In genomic region chr2:173263636-173264330, GRCm38 (mm10) we compare ENCODE assay signal across 9 mouse cellular contexts. TPM values are rescaled to one million over a fixed set of nuclear protein-coding genes. Genes with fewer than 3 reads are reported as not detected.
DNase-seq lines count a peak whose midpoint lies in the region; ATAC-seq and TF ChIP-seq lines count a peak whose summit lies in the region.
"Had no signal": no experiment of that assay in that cellular context is flagged by ENCODE, and none has a peak within 500 bp of the region (broad histone marks: within the 10 kb centered on the region; RNA-seq: fewer than 3 reads in every experiment).

No protein-coding gene starts in this region.

- DNase-seq in heart, postnatal 4 days, result no peak
- no peak for DNase-seq in frontal cortex, adult 2 months (ENCODE audit: extremely low spot score in 1 of 2, low spot score in 1 of 2)
- DNase-seq in adrenal gland, postnatal 25 days, result no peak

- no peak overlapping the region for H3K4me2 ChIP-seq in heart, embryonic 14.5 days (ENCODE audit: low read length)
- H3K4me2 ChIP-seq in intestine, postnatal 0 days (replicated peaks; ENCODE audit: low read depth), result no peak overlapping the region
- H3K4me2 ChIP-seq in midbrain, embryonic 16.5 days (ENCODE audit: low read length), result no peak overlapping the region

- H3K27ac ChIP-seq in heart, embryonic 14.5 days (replicated peaks in 1 of 2; ENCODE audit: control insufficient read depth in 1 of 2, insufficient read depth in 1 of 2, low read depth in 2 of 2, low read length in 2 of 2), result 0 out of 4 replicates have a peak overlapping the region, but pooled peaks of 1 of the 2 experiments have one; percentile 22
- H3K27ac ChIP-seq in intestine, postnatal 0 days (ENCODE audit: low read depth, low read length), result peak overlapping the region; percentile 76
- no peak overlapping the region for H3K27ac ChIP-seq in midbrain, embryonic 16.5 days (ENCODE audit: low read length)
- H3K27ac ChIP-seq: liver, embryonic 14.5 days had no signal

- H3K9ac ChIP-seq in heart, embryonic 14.5 days (ENCODE audit: low read length), result peak overlapping the region; percentile 3; the same call in 1 of the 2 replicates
- H3K9ac ChIP-seq in intestine, postnatal 0 days (ENCODE audit: low read depth, low read length), result 0 out of 2 replicates have a peak overlapping the region, but pooled peaks have one; percentile 17
- H3K9ac ChIP-seq in midbrain, embryonic 16.5 days (ENCODE audit: low read depth, low read length), result no peak overlapping the region
- H3K9ac ChIP-seq: liver, embryonic 14.5 days had no signal

- H3K9me3 ChIP-seq in heart, embryonic 14.5 days (ENCODE audit: control insufficient read depth, low read length), result no peaks in the 10 kb centered on the region
- no peaks in the 10 kb centered on the region for H3K9me3 ChIP-seq in intestine, postnatal 0 days (ENCODE audit: control insufficient read depth)
- H3K9me3 ChIP-seq in midbrain, embryonic 16.5 days (replicated peaks; ENCODE audit: control insufficient read depth, low read length, poor library complexity, severe bottlenecking), result no peaks in the 10 kb centered on the region

- no peak overlapping the region for H3K4me3 ChIP-seq in heart, embryonic 14.5 days (ENCODE audit: control insufficient read depth in 1 of 2, insufficient read depth in 1 of 2, low read depth in 1 of 2, low read length in 2 of 2)
- H3K4me3 ChIP-seq in intestine, postnatal 0 days (ENCODE audit: low read depth, low read length), result no peak overlapping the region
- no peak overlapping the region for H3K4me3 ChIP-seq in midbrain, embryonic 16.5 days (ENCODE audit: low read depth, low read length)

- no peak for TF ChIP-seq CTCF in intestine, postnatal 0 days (IDR thresholded peaks at IDR 0.05; ENCODE audit: low read depth)

- peaks cover 58 to 75% of the 10 kb centered on the region in 2 experiments for H3K4me1 ChIP-seq in heart, embryonic 14.5 days (ENCODE audit: control insufficient read depth in 2 of 2, insufficient read depth in 2 of 2, low read length in 2 of 2)
- H3K4me1 ChIP-seq in intestine, postnatal 0 days (replicated peaks; ENCODE audit: control insufficient read depth, insufficient read depth, low read length), result peaks cover 28% of the 10 kb centered on the region
- peaks cover 21% of the 10 kb centered on the region for H3K4me1 ChIP-seq in midbrain, embryonic 16.5 days (ENCODE audit: control insufficient read depth, insufficient read depth, low read length)

- H3K36me3 ChIP-seq in heart, embryonic 14.5 days (ENCODE audit: control insufficient read depth, insufficient read depth, low read length), result no peaks in the 10 kb centered on the region
- H3K36me3 ChIP-seq in intestine, postnatal 0 days (ENCODE audit: control insufficient read depth, insufficient read depth), result no peaks in the 10 kb centered on the region
- no peaks in the 10 kb centered on the region for H3K36me3 ChIP-seq in midbrain, embryonic 16.5 days (ENCODE audit: control insufficient read depth, insufficient read depth, low read length)

- WGBS in heart, embryonic 14.5 days, result 53% methylated on average over 11 of the region's 11 CpGs
- 35% methylated on average over 11 of the region's 11 CpGs for WGBS in intestine, postnatal 0 days
- WGBS in midbrain, embryonic 16.5 days, result 74% methylated on average over 11 of the region's 11 CpGs

- no peak for ATAC-seq in heart, embryonic 14.5 days (ENCODE audit: insufficient number of reproducible peaks, insufficient read depth, low FRiP score, low read depth)
- ATAC-seq in CD4-positive, CD25-positive, alpha-beta regulatory T cell, adult 4 months, result peak; percentile 86
- ATAC-seq in intestine, postnatal 0 days, result peak; percentile 71
- ATAC-seq in neutrophil, adult 5-6 weeks (ENCODE audit: extremely low read depth, insufficient number of reproducible peaks, low FRiP score, poor library complexity, severe bottlenecking), result peak; percentile 33; the same call in 1 of the 2 replicates
- ATAC-seq in midbrain, embryonic 16.5 days, result no peak

- H3K27me3 ChIP-seq in heart, embryonic 14.5 days (ENCODE audit: control insufficient read depth, insufficient read depth, low read length), result no peaks in the 10 kb centered on the region
- no peaks in the 10 kb centered on the region for H3K27me3 ChIP-seq in intestine, postnatal 0 days (replicated peaks; ENCODE audit: control insufficient read depth, insufficient read depth, low read length)
- no peaks in the 10 kb centered on the region for H3K27me3 ChIP-seq in midbrain, embryonic 16.5 days (ENCODE audit: control insufficient read depth, insufficient read depth, low read depth, low read length)

RNA-seq across cellular contexts. Expression of gene Pmepa1, which starts 12.6 kb away (rescaled TPM):
- 5.3 and 6.5 TPM in 2 replicates for polyA plus RNA-seq in heart, embryonic 14.5 days (2014; fragmentation: Nextera tagmentation; extraction: Ambion mirVana)
- total RNA-seq in heart, postnatal 4 days (2021), result 10 to 100 TPM; 53.5 to 57.3 TPM
- polyA plus RNA-seq in CD4-positive, CD25-positive, alpha-beta regulatory T cell, adult 4 months (2017; shearing (Covaris generic)), result 10 to 100 TPM; 10.4 to 12.7 TPM
- 5.9 and 6.4 TPM in 2 replicates for polyA plus RNA-seq in intestine, postnatal 0 days (2015; fragmentation: Nextera tagmentation; extraction: Ambion mirVana)
- total RNA-seq in neutrophil, adult 5-6 weeks (2017), result 0.12 TPM in 1 of 2 replicates, not detected in the other
- 40.4 and 57.2 TPM in 2 replicates for polyA plus RNA-seq in frontal cortex, adult 2 months (2012; rRNA removed)
- total RNA-seq in adrenal gland, postnatal 25 days (2021), result 34.2 and 78.1 TPM in 2 replicates
- polyA plus RNA-seq in midbrain, embryonic 16.5 days (2015; fragmentation: Nextera tagmentation; extraction: Ambion mirVana), result 3.4 and 4.5 TPM in 2 replicates

RNA-seq across cellular contexts. Expression of gene Zbp1, which starts 45.1 kb away (rescaled TPM):
- 1.2 TPM in 1 of 2 replicates, not detected in the other for polyA plus RNA-seq in heart, embryonic 14.5 days (2014; fragmentation: Nextera tagmentation; extraction: Ambion mirVana)
- under 1 TPM in 1 of 2 experiments, not detected in 1; 0.14 TPM for total RNA-seq in heart, postnatal 4 days (2021)
- 100 to 1,000 TPM in 1 of 2 experiments, 10 to 100 TPM in 1; 85.2 to 140 TPM for polyA plus RNA-seq in CD4-positive, CD25-positive, alpha-beta regulatory T cell, adult 4 months (2017; shearing (Covaris generic))
- 13.9 and 14.0 TPM in 2 replicates for polyA plus RNA-seq in intestine, postnatal 0 days (2015; fragmentation: Nextera tagmentation; extraction: Ambion mirVana)
- 34.0 and 35.7 TPM in 2 replicates for total RNA-seq in neutrophil, adult 5-6 weeks (2017)
- 0.40 and 1.1 TPM in 2 replicates for polyA plus RNA-seq in frontal cortex, adult 2 months (2012; rRNA removed)
- total RNA-seq in adrenal gland, postnatal 25 days (2021), result 2.6 and 3.5 TPM in 2 replicates
- polyA plus RNA-seq in midbrain, embryonic 16.5 days (2015; fragmentation: Nextera tagmentation; extraction: Ambion mirVana), result 0.30 TPM in 1 of 2 replicates, not detected in the other

Comparison
In these comparisons a context has a peak if more than half of its experiments do, and no peak if none do; other contexts are left out.
1. ATAC-seq: peak in CD4-positive, CD25-positive, alpha-beta regulatory T cell, adult 4 months (single experiment), intestine, postnatal 0 days (single experiment) and neutrophil, adult 5-6 weeks (single experiment); none in heart, embryonic 14.5 days (single experiment) and midbrain, embryonic 16.5 days (single experiment).